Mouse (Mus musculus) forebrain, postnatal 0 days (tissue): Measurements from ENCODE around the gene Sapcd1. TPM values are rescaled to one million over a fixed set of nuclear protein-coding genes. Genes with fewer than 3 reads are reported as not detected.
"Not testable (repeated sequence)": the region's sequence is repeated elsewhere in the genome, so short reads cannot be mapped to it uniquely, and the experiment has no call there.

ENCODE experiments used
- ATAC-seq: fragments of 200-750 bp; cut with Nextera tagmentation; 2 replicates; pipeline ENCODE4 v1.8.0; 2017; ENCODE audit warnings: mild to moderate bottlenecking, moderate library complexity
- DNase-seq: peaks from one replicate; pipeline ENCODE4 v3.0.0-alpha.2; 2015
- H3K27ac ChIP-seq: fragments of 300-500 bp; sonication (generic); 2 replicates; pipeline ENCODE4 v1.5.1; 2014; ENCODE audit warnings: low read depth, mild to moderate bottlenecking, antibody characterized with exemption, low read length, moderate library complexity, mixed read lengths
- H3K27me3 ChIP-seq: fragments of 300-500 bp; sonication (generic); 2 replicates; pipeline ENCODE4 v1.6.1; 2014; ENCODE audit warnings: mild to moderate bottlenecking, low read length, mixed read lengths; ENCODE audit not compliant: insufficient read depth
- H3K36me3 ChIP-seq: fragments of 300-500 bp; sonication (generic); 2 replicates; pipeline ENCODE4 v1.6.1; 2014; ENCODE audit warnings: mild to moderate bottlenecking, moderate library complexity; ENCODE audit not compliant: insufficient read depth
- H3K4me1 ChIP-seq: fragments of 300-500 bp; sonication (generic); 2 replicates; pipeline ENCODE4 v1.6.1; 2014; ENCODE audit warnings: antibody characterized with exemption; ENCODE audit not compliant: insufficient read depth
- H3K4me2 ChIP-seq: fragments of 300-500 bp; sonication (generic); 2 replicates; pipeline ENCODE4 v1.6.1; 2014; ENCODE audit warnings: low read depth, mild to moderate bottlenecking, moderate library complexity
- H3K4me3 ChIP-seq: fragments of 300-500 bp; sonication (generic); 2 replicates; pipeline ENCODE4 v1.5.1; 2014; ENCODE audit warnings: low read depth, low read length, mixed read lengths
- H3K9ac ChIP-seq: fragments of 300-500 bp; sonication (generic); 2 replicates; pipeline ENCODE4 v1.6.1; 2014; ENCODE audit warnings: mild to moderate bottlenecking
- H3K9me3 ChIP-seq: fragments of 300-500 bp; sonication (generic); 2 replicates; pipeline ENCODE4 v1.6.1; 2016; ENCODE audit warnings: low read length
- CTCF ChIP-seq: sonication (generic); IDR thresholded peaks from 2 replicates; pipeline ENCODE4 v1.5.1; 2016; ENCODE audit warnings: antibody characterized with exemption, control low read depth, low read depth
- WGBS: fragments of 180-500 bp; shearing (Covaris S2); extraction: QIAGEN DNeasy Blood & Tissue Kit; methylation state at CpG from one replicate; pipeline ENCODE4 v1.1.7; 2014; 5-methylcytosine and 5-hydroxymethylcytosine counted together
- polyA plus RNA-seq: library from polyadenylated mRNA; unstranded; fragments of >200 nt; fragmentation: Nextera tagmentation; extraction: Ambion mirVana; gene quantifications from 2 replicates; pipeline ENCODE4 v1.2.1, GENCODE M21; 2015
- total RNA-seq: library from RNA; depleted of rRNA; stranded (reverse); fragments of >200 nt; gene quantifications from 2 replicates; pipeline ENCODE4 v1.2.3, GENCODE M21; 2014

The Sapcd1 gene
- total and polyA plus RNA-seq, 2 experiments from 2014 or later = 1.6 to 2.7 TPM

DNA sequence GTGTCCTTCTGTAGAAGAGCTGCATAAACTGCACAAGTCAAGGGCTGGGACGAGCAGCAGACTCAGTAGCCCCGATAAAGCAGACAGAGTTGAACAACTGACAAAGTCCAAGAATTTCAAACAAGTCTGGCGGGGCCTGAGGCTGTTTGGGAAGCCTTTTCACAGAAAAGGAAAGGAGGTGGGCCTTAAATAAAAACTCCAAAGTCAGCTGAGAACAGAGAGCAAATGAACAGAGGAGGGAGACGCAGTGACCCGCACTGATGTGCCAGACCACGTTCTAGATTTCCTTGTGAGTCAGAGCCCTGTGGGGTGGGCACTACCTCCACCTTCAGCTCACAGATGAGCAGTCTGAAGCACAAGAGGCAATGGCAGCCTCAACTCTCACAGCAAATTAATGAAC is 7.1 kb upstream of the Sapcd1 start:
- no peak overlapping the region for H3K4me3 ChIP-seq
- no peaks in the 10 kb centered on the region for H3K36me3 ChIP-seq

GRCm38 (mm10) chr17:35033703-35034102 is 5.9 kb upstream of the Sapcd1 start:
- H3K27me3 ChIP-seq, H3K9me3 ChIP-seq, H3K27ac ChIP-seq, ATAC-seq, H3K4me2 ChIP-seq, DNase-seq, H3K4me3 ChIP-seq, H3K36me3 ChIP-seq, H3K9ac ChIP-seq, H3K4me1 ChIP-seq: not testable (repeated sequence)
- 75% methylated on average over 1 of the region's 1 CpGs for WGBS

More for the DNA sequence above, 7.1 kb upstream of the Sapcd1 start:
- Histone ChIP-seq H3K4me2 (no peak overlapping the region), H3K27ac (no peak overlapping the region), H3K4me1 (no peaks in the 10 kb centered on the region), H3K9me3 (no peaks in the 10 kb centered on the region), H3K9ac (no peak overlapping the region), H3K27me3 (no peaks in the 10 kb centered on the region)
- DNase-seq (no peak), ATAC-seq (no peak)
- WGBS = 76% methylated on average over 6 of the region's 6 CpGs
- TF ChIP-seq CTCF = no peak

DNA sequence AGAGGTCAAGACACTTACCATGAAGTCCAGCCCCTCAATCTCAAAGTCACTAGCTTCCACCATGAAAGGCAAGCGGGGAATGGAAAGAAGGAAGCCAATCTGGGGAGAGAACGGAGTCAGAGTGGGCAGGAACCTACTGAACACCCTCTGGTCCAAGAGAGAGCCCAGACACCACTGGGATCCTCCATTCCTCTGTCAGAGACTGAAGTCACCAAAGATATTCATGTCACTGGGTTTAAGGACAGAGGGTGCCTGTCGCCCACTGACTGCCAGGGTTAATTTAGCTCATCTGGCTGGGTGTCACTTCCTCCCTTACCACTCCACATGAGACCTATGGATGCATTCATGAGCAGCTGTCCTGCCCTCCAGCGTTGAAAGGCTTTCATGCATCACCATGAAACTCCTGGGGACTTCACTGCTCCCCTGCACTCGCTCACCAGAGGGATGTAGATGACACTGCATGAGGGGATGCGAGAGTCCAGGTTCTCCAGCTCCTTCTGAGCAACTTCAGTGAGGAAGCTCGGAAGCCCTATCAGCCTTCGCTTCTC is 4.6 kb upstream of the Sapcd1 start:
- no peak overlapping the region for H3K4me3 ChIP-seq
- no peaks in the 10 kb centered on the region for H3K36me3 ChIP-seq
- H3K9me3 ChIP-seq = no peaks in the 10 kb centered on the region
- ATAC-seq (no peak), DNase-seq (no peak)
- TF ChIP-seq CTCF = 0 out of 2 replicates have a peak, but pooled peaks have one; percentile 5
- 78% methylated on average over 8 of the region's 8 CpGs for WGBS
- H3K9ac ChIP-seq = no peak overlapping the region
- no peak overlapping the region for H3K27ac ChIP-seq
- H3K27me3 ChIP-seq = no peaks in the 10 kb centered on the region
- H3K4me1 ChIP-seq = no peaks in the 10 kb centered on the region
- H3K4me2 ChIP-seq = no peak overlapping the region

DNA sequence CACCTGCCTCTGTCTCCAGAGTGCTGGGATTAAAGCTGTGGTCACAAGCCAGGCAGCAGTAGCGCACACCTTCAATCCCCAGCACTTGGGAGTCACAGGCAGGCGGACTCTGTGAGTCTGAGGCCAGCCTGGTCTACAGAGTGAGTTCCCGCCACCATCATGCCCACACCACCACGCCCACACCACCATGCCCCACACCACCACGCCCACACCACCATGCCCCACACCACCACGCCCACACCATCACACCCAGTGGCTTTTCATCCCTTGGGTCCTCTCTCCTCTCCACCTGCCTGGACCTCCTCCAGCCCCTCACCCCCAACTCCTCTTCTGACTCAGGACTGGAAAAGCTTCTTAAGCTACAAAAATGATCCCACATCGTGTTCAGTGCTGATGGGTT is 4.1 kb upstream of the Sapcd1 start:
- no peak for TF ChIP-seq CTCF
- no peaks in the 10 kb centered on the region for H3K4me1 ChIP-seq
- WGBS = 87% methylated on average over 7 of the region's 7 CpGs
- no peak overlapping the region for H3K4me3 ChIP-seq
- no peak for ATAC-seq
- DNase-seq = no peak
- no peak overlapping the region for H3K9ac ChIP-seq
- H3K36me3 ChIP-seq = no peaks in the 10 kb centered on the region
- H3K4me2 ChIP-seq = no peak overlapping the region
- H3K27me3 ChIP-seq = no peaks in the 10 kb centered on the region
- H3K27ac ChIP-seq = no peak overlapping the region
- no peaks in the 10 kb centered on the region for H3K9me3 ChIP-seq

DNA sequence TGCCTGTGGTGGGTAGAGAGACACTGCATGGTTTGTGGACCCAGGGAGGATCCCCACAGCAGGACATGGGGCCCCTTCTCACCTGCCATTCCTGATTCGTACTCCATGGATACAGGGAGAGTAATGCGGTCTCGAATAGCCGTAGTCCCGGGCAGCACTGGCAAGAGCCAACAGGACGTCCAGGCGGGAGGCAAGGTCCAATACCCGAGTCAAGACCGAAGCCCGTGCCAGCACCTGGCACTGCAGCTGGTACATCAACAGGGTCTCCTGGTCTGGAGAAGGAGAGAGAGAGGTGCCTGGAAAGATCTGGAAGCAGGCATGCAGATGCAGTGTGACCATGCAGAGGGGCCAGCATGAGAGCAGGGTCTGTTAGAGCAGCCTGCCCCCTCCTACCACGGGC is 3.5 kb upstream of the Sapcd1 start:
- Histone ChIP-seq H3K4me3 (no peak overlapping the region), H3K9me3 (no peaks in the 10 kb centered on the region), H3K27ac (no peak overlapping the region), H3K9ac (no peak overlapping the region), H3K36me3 (no peaks in the 10 kb centered on the region), H3K4me1 (no peaks in the 10 kb centered on the region), H3K27me3 (no peaks in the 10 kb centered on the region), H3K4me2 (no peak overlapping the region)
- 88% methylated on average over 11 of the region's 11 CpGs for WGBS
- no peak for TF ChIP-seq CTCF
- ATAC-seq (no peak), DNase-seq (no peak)

DNA sequence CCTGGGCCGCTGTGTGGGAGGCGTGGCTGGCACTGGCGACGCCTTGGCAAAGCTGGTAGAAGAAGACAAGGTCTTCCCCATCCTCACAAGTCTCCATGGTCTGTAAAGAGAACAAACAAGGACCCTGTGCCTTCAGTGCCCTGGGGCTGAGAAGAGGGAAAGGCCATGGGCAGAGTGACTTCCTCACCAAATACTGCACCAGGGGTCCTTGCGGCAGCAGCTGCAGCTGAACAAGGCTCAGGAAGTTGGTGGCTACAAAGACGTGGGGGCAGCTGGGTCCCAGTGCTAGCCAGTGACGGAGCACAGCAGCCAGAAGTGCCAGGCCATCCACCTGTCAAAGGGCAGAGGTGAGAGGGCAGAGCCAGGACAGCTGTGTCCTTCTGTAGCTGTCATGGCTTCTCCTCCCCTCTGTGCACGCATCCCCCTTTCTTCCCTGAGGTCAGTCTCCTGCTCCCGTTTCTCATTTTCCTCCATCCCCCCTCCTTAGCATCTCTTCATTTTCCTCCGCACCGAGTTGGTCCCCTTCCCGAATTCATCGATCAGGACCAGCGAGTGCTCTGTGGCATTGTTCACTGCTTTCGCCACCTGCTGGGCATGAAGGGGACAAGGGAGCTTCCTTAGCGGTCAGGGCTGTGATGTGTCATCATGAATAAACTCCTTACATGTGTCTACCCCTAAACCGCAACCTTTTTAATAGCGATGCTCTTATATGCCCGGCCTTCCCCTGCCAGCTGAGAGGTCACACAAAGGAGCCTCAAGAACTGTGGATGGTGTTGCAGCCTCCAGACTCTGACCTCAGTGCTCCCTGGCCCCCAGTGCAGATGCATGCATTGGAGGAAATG is 2.1 kb upstream of the Sapcd1 start:
- Histone ChIP-seq H3K4me1 (no peaks in the 10 kb centered on the region), H3K4me2 (0 out of 2 replicates have a peak overlapping the region, but pooled peaks have one; percentile 8), H3K9me3 (no peaks in the 10 kb centered on the region), H3K4me3 (no peak overlapping the region), H3K36me3 (no peaks in the 10 kb centered on the region), H3K27me3 (no peaks in the 10 kb centered on the region), H3K27ac (no peak overlapping the region), H3K9ac (no peak overlapping the region)
- DNase-seq (peak; percentile 38), ATAC-seq (0 out of 2 replicates have a peak, but pooled peaks have one; percentile 26)
- peak; percentile 64 for TF ChIP-seq CTCF
- WGBS = 35% methylated on average over 19 of the region's 19 CpGs

- Histone ChIP-seq H3K36me3 (no peaks in the 10 kb centered on the region), H3K27me3 (no peaks in the 10 kb centered on the region), H3K4me1 (no peaks in the 10 kb centered on the region), H3K9ac (no peak overlapping the region), H3K9me3 (no peaks in the 10 kb centered on the region), H3K27ac (no peak overlapping the region), H3K4me2 (no peak overlapping the region), H3K4me3 (no peak overlapping the region)
- no peak for ATAC-seq
- no peak for DNase-seq
- 73% methylated on average over 2 of the region's 2 CpGs for WGBS
- TF ChIP-seq CTCF = no peak
These were observed 499 bp upstream of the Sapcd1 start for GRCm38 (mm10) chr17:35028315-35028714.
